Mouse (Mus musculus) CH12.LX (cell line): ENCODE measurements around the gene Med15. TPM values are rescaled to one million over a fixed set of nuclear protein-coding genes. Genes with fewer than 3 reads are reported as not detected.

Source experiments
- DNase-seq: peaks from one replicate; pipeline ENCODE4 v3.0.0-alpha.2; 2013; ENCODE audit errors: extremely low read depth
- H3K27ac ChIP-seq: 2 replicates; pipeline ENCODE4 v1.5.1; 2012; ENCODE audit warnings: low read depth, mild to moderate bottlenecking, control low read depth, moderate library complexity; ENCODE audit not compliant: insufficient read depth
- H3K27me3 ChIP-seq: replicated peaks from 2 replicates; pipeline ENCODE3; 2012; ENCODE audit warnings: inconsistent platforms
- H3K36me3 ChIP-seq, 2 experiments: replicated peaks in 1 of 2; 2 replicates each; pipeline versions ENCODE3 to v1.6.1; 2012; ENCODE audit warnings: inconsistent platforms in 1 of 2, low read length in 1 of 2, mild to moderate bottlenecking in 1 of 2, mixed read lengths in 1 of 2, moderate library complexity in 1 of 2; ENCODE audit not compliant: control insufficient read depth in 1 of 2, insufficient read depth in 1 of 2
- H3K4me1 ChIP-seq, 2 experiments: 2 replicates each; pipeline ENCODE4 v1.6.1; 2012; ENCODE audit warnings: inconsistent platforms in 1 of 2, moderate library complexity in 1 of 2; ENCODE audit not compliant: insufficient read depth in 2 of 2, control insufficient read depth in 1 of 2
- H3K4me2 ChIP-seq: 2 replicates; pipeline ENCODE4 v1.6.1; 2012; ENCODE audit warnings: low read depth, mild to moderate bottlenecking, control low read depth; ENCODE audit not compliant: poor library complexity, insufficient read depth, severe bottlenecking
- H3K4me3 ChIP-seq, 3 experiments: fragments of 150-350 bp in 1 of 3; sonication (generic) in 1 of 3; replicated peaks in 1 of 3; 2 replicates each; pipeline versions ENCODE3 to v1.5.1; 2011 to 2012; ENCODE audit warnings: low read depth in 2 of 3, low read length in 2 of 3, mild to moderate bottlenecking in 2 of 3, moderate library complexity in 2 of 3, control low read depth in 1 of 3, improper control_type of control experiment in 1 of 3, inconsistent platforms in 1 of 3, mixed read lengths in 1 of 3; ENCODE audit not compliant: poor library complexity in 1 of 3
- H3K79me2 ChIP-seq: replicated peaks from 2 replicates; pipeline ENCODE4 v1.6.1; 2012; ENCODE audit warnings: mild to moderate bottlenecking, moderate library complexity; ENCODE audit not compliant: control insufficient read depth, poor library complexity, insufficient read depth, severe bottlenecking; ENCODE audit errors: extremely low read depth
- H3K9ac ChIP-seq: 2 replicates; pipeline ENCODE4 v1.6.1; 2012; ENCODE audit warnings: low read depth, mild to moderate bottlenecking, control low read depth, moderate library complexity; ENCODE audit not compliant: insufficient read depth
- H3K9me3 ChIP-seq: replicated peaks from 2 replicates; pipeline ENCODE3; 2012; ENCODE audit warnings: low read length, inconsistent platforms, mixed read lengths
- BHLHE40 ChIP-seq: IDR thresholded peaks from 2 replicates; pipeline ENCODE4 v1.6.1; 2011; ENCODE audit warnings: mild to moderate bottlenecking, low read depth, low read length, improper control_type of control experiment
- CHD1 ChIP-seq: IDR thresholded peaks from 2 replicates; pipeline ENCODE4 v1.6.1; 2012; ENCODE audit warnings: low read depth, low read length, improper control_type of control experiment, inconsistent platforms
- CHD2 ChIP-seq: IDR thresholded peaks from 2 replicates; pipeline ENCODE4 v1.6.1; 2011; ENCODE audit warnings: low read length, improper control_type of control experiment
- CTCF ChIP-seq, 2 experiments: IDR thresholded peaks in 1 of 2; conservative IDR thresholded peaks in 1 of 2; 2 replicates each; pipeline ENCODE4 v1.5.1; 2011 to 2012; ENCODE audit warnings: low read depth in 2 of 2, low read length in 2 of 2, improper control_type of control experiment in 1 of 2, inconsistent platforms in 1 of 2, mild to moderate bottlenecking in 1 of 2, moderate library complexity in 1 of 2
- E2F4 ChIP-seq: IDR thresholded peaks from 2 replicates; pipeline ENCODE4 v1.6.1; 2011; ENCODE audit warnings: low read depth, low read length, improper control_type of control experiment; ENCODE audit not compliant: insufficient replicate concordance
- ELF1 ChIP-seq: IDR thresholded peaks from 2 replicates; pipeline ENCODE4 v1.6.1; 2014; ENCODE audit warnings: low read depth, mild to moderate bottlenecking, inconsistent platforms, low read length, improper control_type of control experiment
- EP300 ChIP-seq: IDR thresholded peaks from 2 replicates; pipeline ENCODE4 v1.6.1; 2011; ENCODE audit warnings: low read length, improper control_type of control experiment
- GABPA ChIP-seq: IDR thresholded peaks from 2 replicates; pipeline ENCODE4 v1.6.1; 2012; ENCODE audit warnings: low read depth, low read length, improper control_type of control experiment, inconsistent platforms; ENCODE audit not compliant: insufficient replicate concordance
- HCFC1 ChIP-seq: IDR thresholded peaks from 2 replicates; pipeline ENCODE4 v1.6.1; 2012; ENCODE audit warnings: low read depth, mild to moderate bottlenecking, inconsistent platforms, low read length, improper control_type of control experiment
- IRF4 ChIP-seq: IDR thresholded peaks from 2 replicates; pipeline ENCODE4 v1.6.1; 2014; ENCODE audit warnings: low read depth, mild to moderate bottlenecking, inconsistent platforms, low read length, improper control_type of control experiment
- JUN ChIP-seq: IDR thresholded peaks from 2 replicates; pipeline ENCODE4 v1.6.1; 2011; ENCODE audit warnings: low read depth, mild to moderate bottlenecking, low read length, improper control_type of control experiment, moderate library complexity; ENCODE audit not compliant: insufficient read depth
- JUND ChIP-seq: conservative IDR thresholded peaks from 2 replicates; pipeline ENCODE4 v1.6.1; 2011; ENCODE audit warnings: low read depth, low read length, improper control_type of control experiment
- MAFK ChIP-seq: IDR thresholded peaks from 2 replicates; pipeline ENCODE4 v1.6.1; 2011; ENCODE audit warnings: low read length, improper control_type of control experiment; ENCODE audit not compliant: insufficient replicate concordance
- MAX ChIP-seq: IDR thresholded peaks from 2 replicates; pipeline ENCODE4 v1.6.1; 2011; ENCODE audit warnings: low read length, improper control_type of control experiment
- MAZ ChIP-seq: IDR thresholded peaks from 2 replicates; pipeline ENCODE4 v1.6.1; 2012; ENCODE audit warnings: low read depth, mild to moderate bottlenecking, inconsistent platforms, low read length, improper control_type of control experiment, moderate library complexity
- MEF2A ChIP-seq: IDR thresholded peaks from 2 replicates; pipeline ENCODE4 v1.6.1; 2014; ENCODE audit warnings: low read depth, mild to moderate bottlenecking, inconsistent platforms, low read length, improper control_type of control experiment, borderline replicate concordance
- MXI1 ChIP-seq: IDR thresholded peaks from 2 replicates; pipeline ENCODE4 v1.6.1; 2011; ENCODE audit warnings: mild to moderate bottlenecking, low read depth, low read length, improper control_type of control experiment
- MYC ChIP-seq: IDR thresholded peaks from 2 replicates; pipeline ENCODE4 v1.6.1; 2011; ENCODE audit warnings: low read depth, mild to moderate bottlenecking, improper control_type of control experiment, low read length
- NRF1 ChIP-seq: IDR thresholded peaks from 2 replicates; pipeline ENCODE4 v1.6.1; 2014; ENCODE audit warnings: low read depth, mild to moderate bottlenecking, inconsistent platforms, low read length, improper control_type of control experiment, moderate library complexity
- PAX5 ChIP-seq: IDR thresholded peaks from 2 replicates; pipeline ENCODE4 v1.6.1; 2012; ENCODE audit warnings: low read length, inconsistent platforms, mixed read lengths
- POLR2AphosphoS2 ChIP-seq: IDR thresholded peaks from 2 replicates; pipeline ENCODE4 v1.6.1; 2011; ENCODE audit warnings: low read depth, low read length, improper control_type of control experiment
- RAD21 ChIP-seq: IDR thresholded peaks from 2 replicates; pipeline ENCODE4 v1.6.1; 2011; ENCODE audit warnings: low read depth, mild to moderate bottlenecking, low read length, improper control_type of control experiment, moderate library complexity
- RCOR1 ChIP-seq: conservative IDR thresholded peaks from 2 replicates; pipeline ENCODE4 v1.6.1; 2012; ENCODE audit warnings: low read depth, mild to moderate bottlenecking, inconsistent platforms, low read length, improper control_type of control experiment
- SIN3A ChIP-seq: IDR thresholded peaks from 2 replicates; pipeline ENCODE4 v1.6.1; 2012; ENCODE audit warnings: low read length, improper control_type of control experiment, inconsistent platforms
- UBTF ChIP-seq: IDR thresholded peaks from 2 replicates; pipeline ENCODE4 v1.6.1; 2012; ENCODE audit warnings: low read depth, mild to moderate bottlenecking, inconsistent platforms, low read length, improper control_type of control experiment, moderate library complexity
- USF1 ChIP-seq: IDR thresholded peaks from 2 replicates; pipeline ENCODE4 v1.6.1; 2014; ENCODE audit warnings: low read depth, mild to moderate bottlenecking, inconsistent platforms, low read length, improper control_type of control experiment
- USF2 ChIP-seq: conservative IDR thresholded peaks from 2 replicates; pipeline ENCODE4 v1.6.1; 2011; ENCODE audit warnings: low read depth, low read length, improper control_type of control experiment
- ZC3H11A ChIP-seq: IDR thresholded peaks from 2 replicates; pipeline ENCODE4 v1.6.1; 2012; ENCODE audit warnings: low read depth, mild to moderate bottlenecking, inconsistent platforms, low read length, improper control_type of control experiment
- ZKSCAN1 ChIP-seq: IDR thresholded peaks from 2 replicates; pipeline ENCODE4 v1.6.1; 2012; ENCODE audit warnings: low read depth, inconsistent platforms, low read length, improper control_type of control experiment, borderline replicate concordance
- ZMIZ1 ChIP-seq: IDR thresholded peaks from 2 replicates; pipeline ENCODE4 v1.6.1; 2012; ENCODE audit warnings: low read depth, mild to moderate bottlenecking, inconsistent platforms, low read length, improper control_type of control experiment
- ZNF384 ChIP-seq: IDR thresholded peaks from 2 replicates; pipeline ENCODE4 v1.6.1; 2012; ENCODE audit warnings: low read depth, low read length, improper control_type of control experiment, inconsistent platforms
- dilution Hi-C: fragments of 300-500 bp; cut with MboI; formaldehyde crosslinking; loops from 2 replicates; pipeline ENCODE4 v1.14.3; 2020; ENCODE audit warnings: low sequenced_read_pairs; ENCODE audit not compliant: extremely low pct_unique_long_range_greater_than_20kb, extremely low pct_ligation_motif_present
- in situ Hi-C: fragments of 300-500 bp; cut with MboI; formaldehyde crosslinking; loops from 3 replicates; pipeline ENCODE4 v1.14.3; 2019; ENCODE audit warnings: low sequenced_read_pairs, low pct_ligation_motif_present, low pct_unique_long_range_greater_than_20kb, mixed read lengths
- polyA plus RNA-seq: library from polyadenylated mRNA; unstranded; fragments of >175 nt; gene quantifications from 2 replicates; pipeline ENCODE4 v1.2.1, GENCODE M21; 2012; ENCODE audit warnings: low read depth; ENCODE audit not compliant: insufficient read length
- total RNA-seq, 2 experiments: library from RNA; depleted of rRNA; stranded (reverse); fragments of 300-350 nt in 1 of 2; fragments of >200 nt in 1 of 2; gene quantifications; 2 replicates each; pipeline ENCODE4 v1.2.3; 2012 to 2014

Gene Med15
- total and polyA plus RNA-seq, 3 experiments: 20.1 to 78.1 (median 42.6) TPM

GRCm38 (mm10) chr16:17700386-17701042 is 32.2 kb downstream of the Med15 start:
- DNase-seq: no peak
- H3K27ac ChIP-seq: no peak overlapping the region
- peaks cover 32 to 80% of the 10 kb centered on the region in 2 experiments for H3K36me3 ChIP-seq
- H3K4me2 ChIP-seq: no peak overlapping the region
- no peak for TF ChIP-seq ZC3H11A
- TF ChIP-seq MYC: no peak
- no peak for TF ChIP-seq E2F4
- no peak for TF ChIP-seq HCFC1
- in situ Hi-C loops (no loop called here), dilution Hi-C loops (no loop called here)
- H3K4me1 ChIP-seq: peaks cover 0 to 13% of the 10 kb centered on the region in 2 experiments; a peak in 1 of 4 replicates
- H3K27me3 ChIP-seq: no peaks in the 10 kb centered on the region
- peaks cover 6% of the 10 kb centered on the region; the same call in 1 of the 2 replicates for H3K79me2 ChIP-seq
- no peak overlapping the region for H3K4me3 ChIP-seq
- H3K9ac ChIP-seq: no peak overlapping the region
- H3K9me3 ChIP-seq: no peaks in the 10 kb centered on the region

- peaks cover 2% of the 10 kb centered on the region; the same call in 1 of the 2 replicates for H3K79me2 ChIP-seq
- peak overlapping the region; percentile 14; the same call in 1 of the 2 replicates for H3K9ac ChIP-seq
- H3K27ac ChIP-seq: peak overlapping the region; percentile 64; the same call in 1 of the 2 replicates
- H3K4me1 ChIP-seq: peaks cover 6 to 14% of the 10 kb centered on the region in 2 experiments
- in situ Hi-C loops: no loop called here
- H3K27me3 ChIP-seq: no peaks in the 10 kb centered on the region
- H3K9me3 ChIP-seq: no peaks in the 10 kb centered on the region
- no peak overlapping the region for H3K4me3 ChIP-seq
- dilution Hi-C loops: no loop called here
- DNase-seq: peak; percentile 80
- peaks cover 28 to 78% of the 10 kb centered on the region in 2 experiments for H3K36me3 ChIP-seq
- peak overlapping the region; percentile 54 for H3K4me2 ChIP-seq
- TF ChIP-seq JUN: peak; percentile 74
- TF ChIP-seq BHLHE40: peak; percentile 73
- no peak for TF ChIP-seq ZNF384
- TF ChIP-seq USF2: no peak
- TF ChIP-seq JUND: peak; percentile 83
- TF ChIP-seq CHD2: no peak
- 0 out of 2 replicates have a peak, but pooled peaks have one; percentile 40 for TF ChIP-seq MAFK
- 0 out of 2 replicates have a peak, but pooled peaks have one; percentile 57 for TF ChIP-seq RCOR1
- peak; percentile 85 for TF ChIP-seq EP300
- TF ChIP-seq UBTF: no peak
- TF ChIP-seq MAX: no peak
- TF ChIP-seq ZC3H11A: no peak
- no peak for TF ChIP-seq CTCF (conservative IDR thresholded peaks at IDR 0.05 in 1 of 2, IDR thresholded peaks at IDR 0.05 in 1 of 2; ENCODE audit: low read depth in 2 of 2, low read length in 2 of 2)
- peak; percentile 48; the same call in 1 of the 2 replicates for TF ChIP-seq MEF2A
- TF ChIP-seq MAZ: 0 out of 2 replicates have a peak, but pooled peaks have one; percentile 47
- no peak for TF ChIP-seq SIN3A
- TF ChIP-seq ZMIZ1: no peak
- TF ChIP-seq ZKSCAN1: no peak
- no peak for TF ChIP-seq NRF1
- no peak for TF ChIP-seq CHD1
- peak; percentile 96 for TF ChIP-seq IRF4
- no peak for TF ChIP-seq USF1
- no peak for TF ChIP-seq MYC
- TF ChIP-seq PAX5: no peak
- no peak for TF ChIP-seq POLR2AphosphoS2
- TF ChIP-seq ELF1: peak; percentile 59; the same call in 1 of the 2 replicates
- no peak for TF ChIP-seq HCFC1
- TF ChIP-seq MXI1: no peak
- TF ChIP-seq RAD21: no peak
- no peak for TF ChIP-seq GABPA
These were observed 37.8 kb downstream of the Med15 start for GRCm38 (mm10) chr16:17694860-17695259.
